Mouse (Mus musculus): ENCODE results near the gene Lacc1.

Lacc1 gene

DNA sequence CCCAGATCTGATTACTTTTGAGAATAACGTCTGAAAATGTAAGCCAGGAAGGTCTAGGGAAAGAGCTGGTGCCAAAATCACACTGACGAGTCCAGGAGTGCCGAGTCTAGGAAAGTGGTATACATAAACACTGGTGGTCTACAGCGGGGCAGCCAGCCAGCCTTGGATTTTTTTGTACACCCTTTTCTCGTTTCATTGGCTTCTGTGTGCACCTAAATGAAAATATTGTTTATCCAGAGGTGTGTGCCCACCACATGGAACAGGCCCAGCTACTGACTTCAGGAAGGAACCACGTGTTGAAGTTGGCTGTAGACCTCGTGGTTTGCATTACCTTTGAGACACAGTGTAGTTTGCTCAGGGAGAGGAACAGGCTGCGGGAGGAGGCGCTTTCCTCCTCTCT is 57.1 kb downstream of the Lacc1 start:
- DNase-seq (ENCODE audit: low read depth, low spot score): no peak
